Mouse (Mus musculus) embryo, embryonic 11 days (tissue): ENCODE data around the gene Gemin5.

Experiments used
- DNase-seq: peaks from one replicate; pipeline ENCODE4 v3.0.0-alpha.2; 2015

Gemin5 gene

DNA sequence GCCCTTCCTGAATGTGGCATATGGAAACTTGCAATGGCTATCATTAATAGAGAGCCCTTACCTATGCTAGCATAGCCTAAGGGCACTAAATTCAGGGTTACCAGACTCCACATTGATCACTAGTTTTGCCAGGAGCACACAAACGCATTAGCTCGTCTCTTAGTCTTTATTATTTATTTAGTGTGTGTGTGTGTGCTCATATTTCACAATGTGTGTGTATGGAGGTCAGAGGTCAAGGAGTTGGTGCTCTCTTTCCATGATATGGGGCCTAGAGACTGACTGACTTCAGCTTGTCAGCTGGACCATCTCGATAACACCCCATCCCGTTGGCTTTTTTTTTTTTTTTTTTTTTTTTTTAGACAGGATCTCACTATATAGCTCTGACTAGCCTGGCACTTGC is 1.3 kb upstream of the Gemin5 start:
- no peak for DNase-seq

DNA sequence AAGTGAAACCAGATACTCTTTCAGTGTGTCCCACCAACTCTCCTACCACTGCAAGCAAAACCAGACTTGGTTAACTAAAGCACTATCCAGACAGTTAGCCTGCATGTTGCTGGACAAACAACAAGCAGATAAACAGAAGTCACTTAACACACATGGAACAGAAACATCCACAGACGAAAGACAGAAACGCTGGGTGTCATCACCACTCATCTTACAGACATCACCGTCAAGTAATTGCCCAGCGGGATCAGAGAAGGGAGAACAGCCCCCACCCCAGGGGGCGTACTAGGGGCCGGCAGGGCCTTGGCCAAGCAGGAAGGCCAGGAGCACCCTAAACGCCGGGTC is 545 bp downstream of the Gemin5 start:
- DNase-seq: no peak

DNA sequence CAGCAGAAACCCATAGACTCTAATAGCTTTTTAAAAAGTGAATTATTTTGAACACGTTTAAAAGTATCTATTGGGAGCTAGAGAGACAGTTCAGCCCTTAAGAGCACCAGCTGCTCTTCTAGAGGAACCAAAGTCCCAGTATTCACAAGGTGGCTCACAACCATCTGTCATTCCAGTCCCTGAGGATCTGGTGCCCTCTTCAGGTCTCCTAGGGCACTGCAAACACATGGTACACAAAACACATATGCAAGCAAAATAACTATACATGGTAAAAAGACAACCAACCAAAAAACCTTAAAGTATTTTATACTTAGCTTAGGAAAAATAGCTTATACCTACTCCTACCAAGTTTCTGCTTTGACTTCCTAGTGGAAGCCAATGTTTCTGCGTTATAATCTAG is 3.3 kb downstream of the Gemin5 start:
- DNase-seq: no peak

DNA sequence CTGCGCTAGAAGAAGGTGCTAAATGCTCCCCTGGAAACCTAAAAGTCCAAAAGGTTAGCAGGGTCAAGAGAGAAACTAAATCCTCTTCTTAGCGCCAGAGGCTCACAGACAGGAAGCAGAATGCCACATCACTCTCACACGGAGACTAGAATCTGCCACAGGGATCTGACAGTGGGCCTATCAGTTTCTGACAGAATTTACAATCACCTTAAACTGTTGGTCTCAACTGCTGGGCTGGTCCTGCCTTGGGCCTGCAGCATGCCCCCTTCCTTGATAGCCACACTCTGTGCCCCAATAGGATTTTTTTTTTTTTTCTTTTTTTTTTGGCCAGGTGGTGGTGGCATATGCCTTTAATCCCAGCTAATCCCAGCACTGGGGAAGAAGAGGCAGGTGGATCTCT is 11.5 kb downstream of the Gemin5 start:
- no peak for DNase-seq

DNA sequence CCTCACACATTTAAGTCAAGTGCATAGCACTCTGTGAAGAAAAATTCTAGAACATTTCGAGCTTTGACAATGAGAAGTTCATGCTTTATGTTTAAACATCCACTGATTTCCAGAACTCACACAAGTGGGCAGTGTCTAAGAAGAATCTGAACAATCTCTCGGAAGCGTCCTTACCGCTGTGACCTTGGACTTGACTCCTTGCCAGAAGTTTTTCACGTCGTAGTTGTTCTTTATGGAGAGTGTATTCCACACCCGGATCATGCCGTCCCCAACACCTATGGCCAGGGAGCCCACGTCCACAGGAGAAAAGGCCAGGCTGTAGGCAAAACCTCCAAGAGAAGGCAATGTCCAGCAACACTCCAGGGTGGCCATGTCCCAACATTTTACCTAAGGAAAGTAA is 12.9 kb downstream of the Gemin5 start:
- DNase-seq: no peak

DNA sequence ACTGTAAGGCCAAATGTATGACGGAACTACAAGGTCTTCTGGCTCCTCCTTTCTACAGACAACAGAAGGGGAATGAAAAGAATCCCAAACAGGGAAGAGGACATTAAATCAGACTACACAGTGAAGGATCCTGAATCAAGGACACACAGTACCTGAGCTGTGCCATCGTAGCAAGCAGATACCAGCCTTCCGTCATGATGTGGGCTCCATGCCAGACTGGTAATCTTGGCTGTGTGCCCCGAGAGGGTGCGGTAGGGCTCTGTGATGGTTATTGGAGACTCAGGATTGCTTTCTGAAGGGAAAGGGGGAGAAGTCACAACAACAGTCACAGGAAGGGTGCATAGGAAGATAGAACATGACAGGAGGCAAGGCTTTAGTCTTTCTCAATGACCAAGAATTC is 22.1 kb downstream of the Gemin5 start:
- DNase-seq: no peak

DNA sequence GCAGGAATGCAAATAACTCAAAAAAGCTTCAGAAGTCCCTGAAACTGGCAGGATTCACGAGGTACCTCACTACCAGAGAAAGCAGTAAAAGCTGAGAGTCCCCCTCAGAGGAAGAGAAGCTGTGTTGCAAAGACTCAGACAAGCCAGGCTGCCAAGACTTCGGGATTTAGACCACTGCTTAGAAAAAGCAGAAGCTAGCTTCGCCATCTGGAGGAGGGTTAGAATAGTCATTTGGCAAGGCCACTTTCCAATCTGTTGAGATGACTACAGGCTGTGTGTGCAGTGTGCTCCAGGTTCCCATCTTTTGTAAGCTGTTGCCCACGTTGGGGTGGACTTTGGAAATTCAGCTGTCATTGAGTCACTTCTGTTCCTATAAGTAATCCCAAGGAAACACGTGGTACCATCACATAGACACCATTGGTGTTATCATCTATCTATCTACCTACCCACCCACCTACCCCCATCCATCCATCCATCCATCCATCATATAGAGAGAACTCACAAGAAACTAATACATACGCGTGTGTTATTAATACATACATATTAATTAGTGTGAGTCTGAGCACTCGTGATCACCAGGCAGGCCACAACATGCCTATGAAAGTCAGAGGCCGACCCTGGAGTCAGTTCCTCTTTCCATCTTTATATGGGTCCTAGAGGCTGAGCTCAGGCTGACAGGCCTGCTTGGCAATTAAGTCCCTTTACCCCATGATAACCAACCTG is 24.5 kb downstream of the Gemin5 start:
- DNase-seq: no peak

DNA sequence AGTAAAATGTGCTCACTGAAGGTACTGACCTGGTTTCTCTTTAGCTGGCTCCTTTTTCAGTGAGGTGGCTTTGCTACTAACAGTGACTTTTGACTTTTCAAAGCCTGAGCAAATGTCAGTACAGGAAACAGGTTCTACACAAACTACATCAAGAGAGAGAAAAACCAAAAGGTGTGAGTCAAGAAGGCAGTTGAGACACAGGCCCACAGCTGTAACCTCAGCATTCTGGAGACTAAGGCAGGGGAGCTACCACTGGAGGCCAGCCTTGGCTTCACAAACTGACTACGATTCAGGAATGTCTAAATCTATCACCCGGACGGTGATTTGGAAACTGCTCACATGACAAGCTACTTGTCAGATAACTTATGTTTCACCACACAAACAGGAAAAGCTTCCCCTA is 28.9 kb downstream of the Gemin5 start:
- no peak for DNase-seq

DNA sequence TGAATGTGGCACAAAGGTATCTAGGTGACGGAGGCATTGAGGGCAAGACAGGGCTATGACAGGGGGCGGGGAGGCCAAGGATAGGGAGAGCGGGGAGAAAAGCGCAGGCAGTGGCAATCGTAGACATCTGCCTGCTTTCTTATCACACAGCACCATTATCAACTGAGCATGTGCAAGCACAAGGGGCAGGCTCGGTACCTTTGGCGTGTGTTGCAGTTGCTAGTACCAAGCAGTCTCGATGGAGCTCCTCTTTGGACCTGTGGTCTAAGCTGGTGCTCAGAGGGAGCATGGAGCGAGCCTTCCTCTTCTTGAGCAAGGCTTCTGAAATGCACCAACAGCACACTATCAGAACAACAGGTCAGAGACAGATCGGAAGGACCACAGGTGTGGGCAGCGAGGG is 29.5 kb downstream of the Gemin5 start:
- no peak for DNase-seq

DNA sequence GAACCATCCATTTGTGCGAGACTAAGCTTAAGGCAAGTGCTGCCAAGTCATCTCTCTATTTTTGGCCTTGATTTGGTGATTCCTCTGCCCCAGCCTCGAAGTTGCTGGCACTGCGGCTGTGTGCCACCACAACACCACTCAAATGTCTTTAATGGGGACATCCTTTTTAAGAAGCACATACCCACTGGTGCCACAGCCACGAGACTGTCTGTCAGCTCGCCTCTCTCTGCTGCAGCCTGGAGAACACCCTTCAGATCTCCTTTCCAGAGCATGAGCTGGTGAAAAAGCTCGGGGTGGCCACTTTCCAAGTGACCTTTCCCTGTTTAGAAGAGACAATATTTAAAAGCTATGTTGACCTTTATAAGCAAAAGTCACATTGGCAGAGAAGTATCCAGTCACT is 31.7 kb downstream of the Gemin5 start:
- no peak for DNase-seq

DNA sequence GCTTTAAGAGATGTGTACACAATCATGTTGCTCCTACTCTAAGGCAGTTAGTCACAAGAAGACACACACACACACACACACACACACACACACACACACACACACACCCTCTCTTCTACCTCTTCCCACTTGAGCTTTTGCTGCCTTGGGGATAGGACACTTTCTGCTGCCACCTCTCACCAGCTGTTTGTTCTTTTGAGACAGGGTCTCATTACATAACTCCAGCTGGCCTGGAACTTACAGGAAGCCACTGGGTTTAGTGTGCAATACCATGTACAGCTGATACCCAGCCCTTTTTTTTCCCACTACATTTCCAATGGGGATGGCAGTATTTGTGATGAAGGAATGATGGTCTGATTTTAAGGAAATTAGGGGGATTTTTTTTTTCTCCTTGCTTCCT is 33.0 kb downstream of the Gemin5 start:
- no peak for DNase-seq

DNA sequence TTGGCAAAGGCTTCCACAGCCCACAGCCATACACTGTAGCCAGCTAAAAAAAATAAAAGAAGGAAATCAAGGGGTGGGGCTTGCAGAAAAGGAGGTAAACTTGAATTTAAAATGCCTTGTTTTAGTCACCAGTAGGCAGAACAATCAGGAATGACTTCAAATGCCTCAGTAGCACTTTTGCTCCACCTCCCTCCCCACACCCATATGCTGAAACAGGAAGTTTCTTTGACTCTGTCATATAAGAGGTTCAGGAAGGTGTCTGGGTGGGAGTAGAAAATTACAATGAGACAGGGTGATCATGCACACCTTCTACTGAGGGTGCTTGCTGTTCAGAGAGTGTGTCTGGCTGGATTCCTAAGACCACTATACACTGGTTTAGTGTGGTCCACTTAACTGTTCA is 33.5 kb downstream of the Gemin5 start:
- no peak for DNase-seq

DNA sequence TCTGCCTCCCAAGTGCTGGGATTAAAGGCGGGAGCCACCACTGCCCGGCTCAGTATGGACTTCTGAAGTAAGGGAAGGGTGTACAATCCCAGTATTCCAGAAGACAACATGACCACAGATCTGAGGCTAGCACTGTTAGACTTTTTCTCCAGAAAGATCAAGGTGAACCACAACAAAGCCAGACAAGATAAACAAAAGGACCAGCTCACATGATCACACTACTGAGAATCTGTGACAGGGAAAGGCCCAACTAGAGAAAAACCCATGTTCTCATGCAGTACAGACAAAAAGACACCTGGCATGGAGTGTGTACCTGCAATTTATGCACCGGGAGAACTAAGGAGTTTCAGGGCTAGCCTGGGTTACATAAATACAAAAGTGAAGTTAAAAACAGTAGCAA is 36.3 kb downstream of the Gemin5 start:
- no peak for DNase-seq

DNA sequence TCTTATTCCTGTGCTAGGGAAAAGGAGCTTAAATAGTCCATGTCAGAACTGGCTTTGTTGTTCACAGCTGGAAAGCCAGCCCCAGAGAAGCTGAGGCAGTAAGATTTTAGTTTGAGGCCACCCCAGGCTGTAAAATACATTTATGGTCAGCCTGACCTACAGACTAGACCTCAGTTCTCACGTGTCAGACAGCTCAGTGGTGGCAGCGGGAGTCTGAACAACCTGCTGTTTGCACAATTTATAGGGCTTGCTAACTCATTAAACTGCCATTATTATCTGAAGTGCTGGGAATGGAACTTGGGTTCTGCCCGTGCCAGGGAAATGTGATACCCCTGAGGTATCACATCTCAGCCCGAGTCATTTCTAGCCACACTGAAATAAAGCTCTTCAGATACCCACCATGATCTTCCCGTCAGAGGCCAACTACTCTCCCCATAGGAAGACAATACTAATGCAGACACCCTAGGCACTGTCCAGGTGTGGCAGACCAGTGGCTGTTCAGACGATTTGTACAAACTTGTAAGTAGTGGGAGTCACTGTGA is 39.0 kb downstream of the Gemin5 start:
- DNase-seq: no peak

DNA sequence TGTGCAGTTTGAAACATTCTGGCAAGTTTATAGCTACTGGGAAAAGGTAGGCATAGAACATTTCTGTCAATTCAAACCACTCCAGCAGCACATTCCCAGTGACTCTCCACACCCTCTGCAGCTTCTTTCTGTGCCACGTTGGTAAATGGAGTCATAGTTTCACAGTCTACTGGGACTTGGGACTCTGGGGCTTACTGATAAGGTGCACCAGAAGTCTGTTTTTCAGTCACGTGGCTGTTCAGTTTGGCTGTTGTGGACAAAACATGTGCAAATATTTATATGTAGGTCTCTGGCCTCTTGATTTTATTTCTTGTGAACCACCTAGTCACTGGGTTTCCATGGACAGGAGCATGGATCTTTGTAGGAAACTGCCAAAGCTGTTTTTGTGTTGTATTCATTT is 40.8 kb downstream of the Gemin5 start:
- no peak for DNase-seq

DNA sequence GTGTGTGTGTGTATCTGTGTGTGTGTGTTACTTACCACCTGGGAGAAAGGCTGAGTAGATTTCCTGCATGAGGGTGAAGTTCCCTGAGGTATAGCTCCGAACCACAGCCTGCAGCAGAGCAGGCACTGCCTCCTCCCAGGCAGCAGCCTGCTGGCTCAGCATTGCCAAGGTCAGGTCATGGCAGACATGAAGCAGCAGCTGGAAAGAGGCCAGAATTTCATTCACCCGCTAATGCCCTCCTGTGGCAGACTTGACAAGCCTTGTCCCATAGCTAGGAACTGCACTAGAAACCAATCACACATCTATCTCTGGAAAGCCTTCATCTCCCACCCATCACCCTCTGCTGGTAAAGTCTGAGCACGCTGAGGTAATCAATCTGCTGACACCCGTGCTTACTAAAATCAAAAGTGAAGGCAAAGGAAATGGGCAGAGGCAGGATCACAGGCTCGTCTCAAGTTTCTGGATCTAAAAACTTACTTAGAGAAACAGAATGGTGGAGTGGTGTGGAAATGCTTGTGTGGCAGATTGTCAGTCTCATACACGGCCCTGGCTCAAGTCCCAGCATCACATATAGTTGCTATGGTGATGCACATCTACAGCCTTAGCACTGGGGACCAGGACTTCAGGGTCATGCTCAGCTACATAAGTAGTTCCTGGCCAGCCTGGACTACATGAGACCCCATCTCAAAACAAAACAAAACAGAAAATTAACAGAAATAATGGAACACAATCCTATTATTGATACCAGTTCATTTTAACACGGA is 41.8 kb downstream of the Gemin5 start:
- peak; percentile 27 for DNase-seq

DNA sequence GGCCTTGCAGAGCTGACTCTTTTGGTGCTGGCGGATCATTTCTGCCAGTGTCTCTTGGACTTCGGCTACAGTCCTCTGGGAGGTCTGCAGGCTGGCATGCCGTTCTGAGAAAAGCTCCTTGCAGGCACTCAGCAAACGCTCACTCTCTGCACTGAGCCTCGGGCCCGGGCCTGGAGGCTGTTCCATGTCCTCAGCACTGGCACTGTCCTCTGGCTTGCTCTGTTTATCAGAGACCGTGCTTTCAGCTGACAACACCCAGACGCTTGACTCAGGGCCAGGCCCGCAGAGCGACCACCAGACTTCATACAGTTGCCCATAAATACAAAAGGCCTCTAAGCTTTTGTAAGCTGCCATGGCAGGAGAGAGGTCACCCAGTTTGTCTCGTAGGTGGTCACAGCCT is 43.3 kb downstream of the Gemin5 start:
- no peak for DNase-seq

DNA sequence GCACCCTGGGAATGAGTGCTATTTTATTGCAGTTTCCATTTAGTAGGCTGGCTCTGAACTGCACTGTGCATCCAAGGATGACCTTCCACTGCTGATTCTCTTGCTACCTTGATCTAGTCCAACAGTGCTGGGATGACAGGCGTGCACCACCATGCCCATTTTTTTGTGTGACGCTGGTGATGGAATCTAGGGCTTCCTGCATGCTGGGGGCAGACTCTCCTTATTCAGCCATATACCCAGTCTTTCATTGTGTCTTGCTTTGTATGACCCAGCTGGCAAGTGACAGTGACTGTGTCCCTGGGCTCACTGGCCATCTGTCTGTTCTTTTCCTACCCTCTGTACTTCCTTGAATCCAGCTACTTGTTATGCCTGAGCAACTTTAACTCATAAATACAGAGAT is 44.6 kb downstream of the Gemin5 start:
- DNase-seq: no peak

DNA sequence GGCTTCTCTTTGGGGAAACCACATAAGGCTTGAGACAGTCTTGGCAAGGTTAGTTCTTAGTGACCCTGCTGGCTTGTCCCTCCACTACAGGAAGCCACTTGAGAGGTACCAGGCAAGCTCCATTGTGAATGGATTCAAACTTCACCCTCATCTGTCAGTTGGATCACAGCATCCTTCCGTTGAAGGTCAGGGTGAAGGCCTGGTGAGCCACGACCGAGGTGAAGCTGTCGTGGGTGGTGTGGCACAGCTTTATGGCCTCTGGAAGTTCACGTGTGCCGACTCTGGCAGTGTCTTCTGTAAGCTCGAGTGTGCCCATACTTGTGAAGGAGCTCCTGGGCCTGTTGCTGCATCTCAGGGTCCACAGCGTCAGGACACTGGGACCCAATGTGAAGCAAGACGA is 47.0 kb downstream of the Gemin5 start:
- no peak for DNase-seq

DNA sequence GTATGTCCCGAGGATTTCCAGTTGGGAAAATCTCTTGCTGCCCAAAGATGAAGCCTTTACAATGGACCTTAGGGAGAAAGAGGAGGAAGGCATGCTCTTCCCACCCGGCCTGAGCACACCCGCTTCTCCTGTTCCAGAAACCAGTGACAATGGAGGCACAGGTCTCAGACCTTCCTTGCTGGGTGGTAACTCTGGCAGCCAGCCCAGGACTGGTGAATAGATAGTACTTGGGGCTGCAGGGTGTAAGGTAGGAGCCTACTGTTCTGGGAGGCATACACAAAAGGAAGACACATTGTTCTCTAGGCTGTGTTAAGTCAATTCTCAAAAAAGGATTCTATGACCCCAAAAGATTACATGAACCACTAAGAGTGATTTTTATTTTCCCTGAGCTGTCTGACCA is 47.7 kb downstream of the Gemin5 start:
- DNase-seq: no peak

DNA sequence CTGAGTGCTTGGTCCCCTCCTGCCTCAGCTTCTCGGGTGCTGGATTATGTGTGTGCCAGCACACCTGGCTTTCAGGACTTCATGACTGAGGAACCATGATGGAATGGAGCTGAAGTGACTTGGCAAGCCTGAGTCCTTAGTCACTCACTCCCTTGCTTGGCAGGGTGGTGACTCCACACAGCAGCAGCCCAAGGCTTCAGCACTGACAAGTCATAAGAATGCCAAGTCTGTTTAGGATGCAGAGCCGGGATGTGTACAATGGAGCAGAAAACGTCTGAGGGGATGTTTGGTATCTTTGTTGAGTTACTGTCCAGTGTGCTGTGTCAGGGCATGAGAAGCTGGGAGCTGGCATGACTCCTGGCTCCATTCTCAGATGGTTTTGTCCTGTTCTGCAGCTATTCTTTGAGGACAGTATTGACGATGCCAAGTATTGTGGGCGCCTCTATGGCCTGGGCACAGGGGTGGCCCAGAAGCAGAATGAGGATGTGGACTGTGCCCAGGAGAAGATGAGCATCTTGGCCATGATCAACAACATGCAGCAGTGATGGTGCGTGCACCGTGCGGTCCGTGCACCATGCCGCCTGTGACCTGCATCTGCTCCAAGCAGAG is 51.2 kb downstream of the Gemin5 start:
- no peak for DNase-seq

DNA sequence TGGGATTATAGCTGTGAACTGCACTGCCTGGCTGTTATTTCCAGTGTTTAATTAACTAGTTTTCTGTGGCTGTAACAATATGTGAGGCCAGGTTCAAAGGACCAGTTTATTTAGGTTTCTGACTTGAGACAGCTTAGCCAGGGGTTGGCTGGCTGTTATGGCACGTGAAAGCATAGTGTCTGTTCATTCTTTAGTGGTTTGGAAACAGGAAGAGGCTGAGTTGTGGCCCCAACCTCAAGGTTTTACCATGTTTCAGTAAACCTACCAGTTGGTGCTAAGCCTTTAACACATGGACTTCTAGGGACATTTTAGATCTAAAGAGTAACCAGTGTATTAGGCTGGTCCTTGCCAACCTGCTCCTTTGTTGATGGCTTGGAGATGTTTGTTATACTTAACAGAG is 51.8 kb downstream of the Gemin5 start:
- DNase-seq: no peak

DNA sequence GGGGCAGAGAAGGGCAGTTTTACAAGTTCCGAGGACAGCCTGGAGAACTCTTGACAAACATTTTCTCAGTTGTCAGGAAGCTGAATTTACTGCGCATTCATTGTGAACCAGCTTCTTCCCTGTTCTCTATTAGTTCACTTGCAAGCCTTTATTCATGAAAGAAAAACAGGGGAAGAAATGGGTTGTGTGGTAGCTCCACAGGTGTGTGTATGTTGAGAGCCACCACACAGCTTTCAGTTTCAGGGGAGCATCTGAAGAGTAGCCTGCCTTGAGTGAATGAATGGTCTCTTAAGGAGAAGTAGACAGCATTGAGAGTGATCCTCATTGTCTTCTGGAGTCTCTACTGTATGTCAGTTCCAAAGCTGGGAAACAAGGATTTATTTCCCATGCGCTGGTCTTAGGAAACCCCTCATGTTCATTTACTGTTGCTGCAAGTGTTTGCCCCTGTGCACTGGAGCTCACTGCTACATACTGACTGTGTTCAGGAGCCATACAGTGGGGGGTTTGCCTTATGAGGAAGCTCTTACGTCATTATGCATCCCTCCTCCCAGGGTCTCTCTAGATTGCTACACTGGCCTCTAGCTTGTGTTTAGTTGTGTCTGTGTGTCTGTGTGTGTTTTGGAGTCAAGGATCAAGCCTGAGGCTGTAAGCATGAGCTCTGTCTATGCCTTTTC is 60.5 kb downstream of the Gemin5 start:
- DNase-seq: no peak

DNA sequence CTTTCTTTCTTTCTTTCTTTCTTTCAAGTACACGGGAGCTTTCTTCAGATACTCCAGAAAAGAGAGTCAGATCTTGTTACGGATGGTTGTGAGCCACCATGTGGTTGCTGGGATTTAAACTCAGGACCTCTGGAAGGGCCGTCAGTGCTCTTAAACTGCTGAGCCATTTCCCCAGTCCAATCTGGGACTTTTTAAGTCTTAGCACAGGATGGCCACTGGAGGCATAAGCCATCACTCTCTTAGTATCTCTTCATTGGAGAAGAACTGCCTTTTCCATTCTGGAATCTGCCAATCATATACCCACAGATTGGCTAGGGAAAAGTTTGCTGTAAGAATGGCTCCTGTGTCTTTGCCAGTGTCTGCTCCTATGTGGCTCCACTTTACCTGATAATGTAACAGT is 61.3 kb downstream of the Gemin5 start:
- peak; percentile 11 for DNase-seq
